Mouse (Mus musculus): ENCODE measurements around the gene Stoml3. TPM values are rescaled to one million over a fixed set of nuclear protein-coding genes. Genes with fewer than 3 reads are reported as not detected.
A peak's percentile ranks its signal among the peaks of the same experiment; 100 is the strongest.

The Stoml3 gene
- polyA plus RNA-seq, 1 experiment from 2014 or later: 0.10 TPM

DNA sequence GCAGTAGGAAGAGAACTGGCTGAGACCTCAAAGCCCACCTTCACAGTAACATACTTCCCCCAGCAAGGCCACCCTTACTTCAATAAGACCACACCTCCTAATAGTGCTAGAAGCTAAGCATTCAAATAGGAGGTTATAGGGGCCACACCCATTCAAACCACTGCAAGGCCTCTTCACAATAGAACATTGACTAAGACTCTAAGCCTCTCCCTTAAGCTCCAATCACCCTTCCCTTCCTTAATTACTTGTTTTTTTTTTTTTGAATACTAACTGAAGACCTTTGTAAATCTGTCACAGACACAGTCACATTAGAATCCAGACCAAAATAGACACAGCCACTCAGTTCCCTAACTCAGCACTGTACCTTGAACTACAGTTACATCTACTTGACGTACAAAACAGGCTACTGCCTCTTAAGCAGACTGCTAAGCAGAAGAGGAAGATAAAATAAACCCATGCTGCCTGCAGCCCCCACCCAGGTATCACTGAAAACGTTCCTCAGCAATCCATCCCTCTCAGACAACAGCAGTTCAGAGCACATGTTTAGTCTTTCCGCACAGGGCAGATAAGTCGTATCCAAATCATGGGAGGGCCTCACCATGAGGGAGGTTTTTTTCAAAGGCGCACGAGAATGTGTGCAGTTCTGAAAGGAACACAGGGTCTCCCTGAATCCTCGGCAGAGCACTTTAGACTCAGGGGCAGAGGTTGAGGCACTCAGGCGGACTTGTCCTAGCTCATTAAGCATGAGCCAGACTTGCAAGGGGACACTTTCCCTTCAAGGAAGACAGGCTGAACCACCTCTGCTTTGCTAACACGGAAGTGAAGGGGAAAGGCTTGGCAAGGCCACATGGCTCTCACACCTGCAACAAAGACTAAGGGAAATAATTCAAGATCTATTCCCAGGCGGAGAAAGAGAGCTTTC, 66.8 kb downstream of the Stoml3 start:
- H3K4me3 ChIP-seq: no peak overlapping the region
- H3K9me3 ChIP-seq: no peaks in the 10 kb centered on the region
- peaks cover 9% of the 10 kb centered on the region for H3K4me1 ChIP-seq
- WGBS: 68% methylated on average over 10 of the region's 10 CpGs
- H3K4me2 ChIP-seq: no peak overlapping the region
- no peak overlapping the region for H3K27ac ChIP-seq
- H3K9ac ChIP-seq: no peak overlapping the region
- ATAC-seq (ENCODE audit: insufficient number of reproducible peaks, low FRiP score, low TSS enrichment, low read depth): no peak
- no peaks in the 10 kb centered on the region for H3K27me3 ChIP-seq
- no peaks in the 10 kb centered on the region for H3K36me3 ChIP-seq

DNA sequence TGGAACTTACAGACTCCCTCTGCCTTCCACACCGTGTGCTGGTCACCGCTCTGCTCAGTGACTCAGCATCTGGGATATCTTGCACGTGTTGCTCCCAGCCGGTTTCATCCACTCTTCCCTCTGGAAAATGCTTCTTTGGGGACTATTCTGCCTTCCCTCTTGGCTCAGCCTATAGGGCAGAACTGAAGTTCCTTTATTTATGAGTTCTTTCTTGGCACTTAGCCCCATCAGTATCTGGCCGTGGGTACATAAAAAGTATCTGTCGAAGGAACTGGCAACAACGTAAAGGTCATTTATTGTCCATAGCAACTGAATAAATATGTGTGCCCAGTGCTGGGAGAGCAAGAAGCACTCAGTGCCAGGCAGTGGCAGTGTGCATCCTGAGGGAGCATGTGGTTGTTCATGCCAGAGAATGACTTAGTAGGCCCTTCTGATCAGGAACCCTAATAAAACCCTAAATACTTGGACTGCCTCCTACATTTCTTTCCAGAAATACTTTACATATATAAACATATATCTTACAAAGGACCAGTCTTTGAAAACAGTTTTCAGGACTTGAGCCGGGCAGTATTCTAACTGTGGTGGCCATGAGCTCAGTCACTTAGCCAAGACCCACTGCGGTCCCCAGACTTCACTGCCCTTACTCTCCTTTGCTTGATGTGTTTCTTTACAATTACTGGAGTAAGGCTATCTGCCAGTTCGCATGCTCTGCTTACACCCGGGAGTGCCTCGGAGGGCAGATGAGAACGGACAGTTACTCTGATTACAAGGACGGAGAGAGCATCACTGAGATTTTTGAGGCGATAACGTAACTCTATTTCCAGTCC, 69.1 kb downstream of the Stoml3 start:
- Histone ChIP-seq H3K4me1 (peaks cover 9% of the 10 kb centered on the region), H3K4me2 (peak overlapping the region; percentile 1; the same call in 1 of the 2 replicates), H3K4me3 (no peak overlapping the region), H3K9ac (no peak overlapping the region), H3K9me3 (no peaks in the 10 kb centered on the region), H3K36me3 (no peaks in the 10 kb centered on the region), H3K27ac (peak overlapping the region; percentile 22; the same call in 1 of the 2 replicates), H3K27me3 (no peaks in the 10 kb centered on the region)
- ATAC-seq (ENCODE audit: insufficient number of reproducible peaks, low FRiP score, low TSS enrichment, low read depth): no peak
- WGBS: 62% methylated on average over 16 of the region's 16 CpGs

Other genes with a start within 250 kb of the Stoml3 start
- 9.3 and 9.7 TPM in 2 replicates for gene Nhlrc3, start 25.3 kb upstream of the Stoml3 start, polyA plus RNA-seq (2015; fragmentation: Nextera tagmentation; extraction: Ambion mirVana)
- gene Proser1, start 25.0 kb upstream of the Stoml3 start, polyA plus RNA-seq (2015; fragmentation: Nextera tagmentation; extraction: Ambion mirVana): 13.3 and 13.5 TPM in 2 replicates
- gene Frem2, start 168.7 kb downstream of the Stoml3 start, polyA plus RNA-seq (2015; fragmentation: Nextera tagmentation; extraction: Ambion mirVana): 5.2 and 5.9 TPM in 2 replicates

All from limb, embryonic 15.5 days (tissue).